Mouse (Mus musculus) kidney, postnatal 0 days (tissue): ENCODE data around the gene Xkr7. TPM values are rescaled to one million over a fixed set of nuclear protein-coding genes. Genes with fewer than 3 reads are reported as not detected.

Source experiments
- ATAC-seq: fragments of 200-750 bp; cut with Nextera tagmentation; replicated peaks from 2 replicates; pipeline ENCODE4 v1.8.0; 2017; ENCODE audit warnings: low read depth, moderate number of reproducible peaks, moderate TSS enrichment, moderate library complexity; ENCODE audit not compliant: low FRiP score
- DNase-seq: peaks from one replicate; pipeline ENCODE4 v3.0.0-alpha.2; 2016; ENCODE audit warnings: low spot score
- H3K27ac ChIP-seq: fragments of 300-500 bp; sonication (generic); 2 replicates; pipeline ENCODE4 v1.5.1; 2014; ENCODE audit warnings: mild to moderate bottlenecking
- H3K27me3 ChIP-seq: fragments of 300-500 bp; sonication (generic); 2 replicates; pipeline ENCODE4 v1.6.1; 2014; ENCODE audit warnings: low read length, mixed read lengths; ENCODE audit not compliant: insufficient read depth
- H3K36me3 ChIP-seq: fragments of 300-500 bp; sonication (generic); 2 replicates; pipeline ENCODE4 v1.6.1; 2014; ENCODE audit warnings: low read length, mixed read lengths; ENCODE audit not compliant: insufficient read depth
- H3K4me1 ChIP-seq: fragments of 300-500 bp; sonication (generic); replicated peaks from 2 replicates; pipeline ENCODE4 v1.6.1; 2014; ENCODE audit warnings: antibody characterized with exemption, low read length, mixed read lengths; ENCODE audit not compliant: insufficient read depth
- H3K4me2 ChIP-seq: fragments of 300-500 bp; sonication (generic); 2 replicates; pipeline ENCODE4 v1.6.1; 2014; ENCODE audit warnings: mild to moderate bottlenecking, low read length, moderate library complexity, mixed read lengths
- H3K4me3 ChIP-seq: fragments of 300-500 bp; sonication (generic); replicated peaks from 2 replicates; pipeline ENCODE4 v1.5.1; 2014; ENCODE audit warnings: low read depth, low read length
- H3K9ac ChIP-seq: fragments of 300-500 bp; sonication (generic); 2 replicates; pipeline ENCODE4 v1.6.1; 2014; ENCODE audit warnings: low read depth, low read length
- H3K9me3 ChIP-seq: fragments of 300-500 bp; sonication (generic); replicated peaks from 2 replicates; pipeline ENCODE4 v1.6.1; 2016; ENCODE audit warnings: low read length, inconsistent platforms, mixed read lengths
- CTCF ChIP-seq: IDR thresholded peaks from 2 replicates; pipeline ENCODE4 v1.5.1; 2016; ENCODE audit warnings: antibody characterized with exemption, low read depth, mild to moderate bottlenecking, moderate library complexity
- WGBS: fragments of 180-500 bp; shearing (Covaris S2); extraction: QIAGEN DNeasy Blood & Tissue Kit; methylation state at CpG from one replicate; pipeline ENCODE4 v1.1.7; 2014; 5-methylcytosine and 5-hydroxymethylcytosine counted together
- polyA plus RNA-seq: library from polyadenylated mRNA; unstranded; fragments of >200 nt; fragmentation: Nextera tagmentation; extraction: Ambion mirVana; gene quantifications from 2 replicates; pipeline ENCODE4 v1.2.1, GENCODE M21; 2015

Gene Xkr7
- polyA plus RNA-seq, 1 experiment from 2014 or later, result not detected

- ATAC-seq, result peak; percentile 66
- 0 out of 2 replicates have a peak, but pooled peaks have one; percentile 6 for TF ChIP-seq CTCF
- Histone ChIP-seq H3K9ac (no peak overlapping the region), H3K36me3 (no peaks in the 10 kb centered on the region), H3K4me1 (peaks cover 9% of the 10 kb centered on the region; the same call in 1 of the 2 replicates), H3K27me3 (peaks cover 24% of the 10 kb centered on the region), H3K4me3 (peak overlapping the region; percentile 37), H3K27ac (no peak overlapping the region), H3K9me3 (no peaks in the 10 kb centered on the region), H3K4me2 (peak overlapping the region; percentile 77)
- peak; percentile 84 for DNase-seq
- 1% methylated on average over 57 of the region's 58 CpGs for WGBS
Observed at GRCm38 (mm10) chr2:153032083-153032842, 611 bp downstream of the Xkr7 start.

- 16% methylated on average over 4 of the region's 4 CpGs for WGBS
- Histone ChIP-seq H3K4me2 (no peak overlapping the region), H3K4me1 (peaks cover 9% of the 10 kb centered on the region; the same call in 1 of the 2 replicates), H3K36me3 (no peaks in the 10 kb centered on the region), H3K9ac (no peak overlapping the region), H3K27me3 (peaks cover 24% of the 10 kb centered on the region), H3K9me3 (no peaks in the 10 kb centered on the region), H3K4me3 (no peak overlapping the region), H3K27ac (no peak overlapping the region)
- no peak for TF ChIP-seq CTCF
- DNase-seq (peak; percentile 25), ATAC-seq (no peak)
Observed at GRCm38 (mm10) chr2:153032973-153033372, 1.3 kb downstream of the Xkr7 start.

GRCm38 (mm10) chr2:153033545-153034230 lies 2.0 kb downstream of the Xkr7 start:
- DNase-seq (no peak), ATAC-seq (no peak)
- Histone ChIP-seq H3K4me2 (no peak overlapping the region), H3K4me1 (peaks cover 9% of the 10 kb centered on the region; the same call in 1 of the 2 replicates), H3K27ac (no peak overlapping the region), H3K9ac (no peak overlapping the region), H3K4me3 (no peak overlapping the region), H3K36me3 (no peaks in the 10 kb centered on the region), H3K9me3 (no peaks in the 10 kb centered on the region), H3K27me3 (peaks cover 24% of the 10 kb centered on the region)
- TF ChIP-seq CTCF, result no peak
- 75% methylated on average over 5 of the region's 5 CpGs for WGBS

GRCm38 (mm10) chr2:153036690-153037089 lies 5.0 kb downstream of the Xkr7 start:
- Histone ChIP-seq H3K4me1 (peaks cover 8% of the 10 kb centered on the region; the same call in 1 of the 2 replicates), H3K4me3 (no peak overlapping the region), H3K4me2 (no peak overlapping the region), H3K27me3 (peaks cover 10% of the 10 kb centered on the region), H3K9me3 (no peaks in the 10 kb centered on the region), H3K36me3 (no peaks in the 10 kb centered on the region), H3K9ac (no peak overlapping the region), H3K27ac (no peak overlapping the region)
- no peak for DNase-seq
- no peak for TF ChIP-seq CTCF
- WGBS, result 3% methylated on average over 2 of the region's 2 CpGs
- no peak for ATAC-seq

GRCm38 (mm10) chr2:153043886-153044285 lies 12.2 kb downstream of the Xkr7 start:
- H3K27me3 ChIP-seq, result no peaks in the 10 kb centered on the region
- no peak for DNase-seq
- WGBS, result 42% methylated on average over 3 of the region's 3 CpGs

GRCm38 (mm10) chr2:153045884-153046299 lies 14.2 kb downstream of the Xkr7 start:
- no peaks in the 10 kb centered on the region for H3K27me3 ChIP-seq
- no peak overlapping the region for H3K4me3 ChIP-seq
- DNase-seq (peak; percentile 42), ATAC-seq (no peak)
- H3K9me3 ChIP-seq, result no peaks in the 10 kb centered on the region
- TF ChIP-seq CTCF, result no peak
- H3K4me2 ChIP-seq, result no peak overlapping the region
- H3K4me1 ChIP-seq, result 0 out of 2 replicates have a peak, but pooled peaks cover 3% of the 10 kb centered on the region
- WGBS, result 29% methylated on average over 8 of the region's 8 CpGs
- no peaks in the 10 kb centered on the region for H3K36me3 ChIP-seq
- no peak overlapping the region for H3K9ac ChIP-seq
- H3K27ac ChIP-seq, result no peak overlapping the region

More at GRCm38 (mm10) chr2:153043886-153044285, 12.2 kb downstream of the Xkr7 start:
- Histone ChIP-seq H3K9ac (no peak overlapping the region), H3K9me3 (no peaks in the 10 kb centered on the region), H3K27ac (no peak overlapping the region), H3K4me1 (0 out of 2 replicates have a peak, but pooled peaks cover 3% of the 10 kb centered on the region), H3K4me2 (no peak overlapping the region), H3K4me3 (no peak overlapping the region), H3K36me3 (no peaks in the 10 kb centered on the region)
- no peak for TF ChIP-seq CTCF
- no peak for ATAC-seq
